Mouse (Mus musculus) erythroblast, embryonic 14.5 days (primary cell): Measurements from ENCODE around the gene Sacm1l. TPM values are rescaled to one million over a fixed set of nuclear protein-coding genes. Genes with fewer than 3 reads are reported as not detected.

Source experiments
- H3K27me3 ChIP-seq: 2 replicates; pipeline ENCODE4 v1.6.1; 2012; ENCODE audit warnings: inconsistent platforms; ENCODE audit not compliant: control insufficient read depth
- H3K36me3 ChIP-seq: 2 replicates; pipeline ENCODE4 v1.6.1; 2012; ENCODE audit warnings: mild to moderate bottlenecking, inconsistent platforms; ENCODE audit not compliant: control insufficient read depth
- H3K4me1 ChIP-seq: 2 replicates; pipeline ENCODE4 v1.6.1; 2012; ENCODE audit warnings: inconsistent platforms; ENCODE audit not compliant: control insufficient read depth
- H3K4me3 ChIP-seq: replicated peaks from 2 replicates; pipeline ENCODE3; 2012; ENCODE audit warnings: moderate library complexity, mild to moderate bottlenecking, inconsistent platforms
- H3K9me3 ChIP-seq: 2 replicates; pipeline ENCODE4 v1.6.1; 2012; ENCODE audit warnings: low read length, inconsistent platforms, mixed read lengths; ENCODE audit not compliant: control insufficient read depth
- GATA1 ChIP-seq: IDR thresholded peaks from 2 replicates; pipeline ENCODE4 v1.6.1; 2012; ENCODE audit warnings: low read length, inconsistent platforms, mixed read lengths
- TAL1 ChIP-seq: IDR thresholded peaks from 3 replicates; pipeline ENCODE4 v1.6.1; 2012; ENCODE audit warnings: low read length, inconsistent platforms, mixed read lengths
- polyA plus RNA-seq: library from polyadenylated mRNA; stranded (reverse); fragments of >175 nt; gene quantifications from 2 replicates; pipeline ENCODE4 v1.2.3, GENCODE M21; 2012

Gene Sacm1l
- polyA plus RNA-seq, 1 experiment: 0.07 TPM

DNA sequence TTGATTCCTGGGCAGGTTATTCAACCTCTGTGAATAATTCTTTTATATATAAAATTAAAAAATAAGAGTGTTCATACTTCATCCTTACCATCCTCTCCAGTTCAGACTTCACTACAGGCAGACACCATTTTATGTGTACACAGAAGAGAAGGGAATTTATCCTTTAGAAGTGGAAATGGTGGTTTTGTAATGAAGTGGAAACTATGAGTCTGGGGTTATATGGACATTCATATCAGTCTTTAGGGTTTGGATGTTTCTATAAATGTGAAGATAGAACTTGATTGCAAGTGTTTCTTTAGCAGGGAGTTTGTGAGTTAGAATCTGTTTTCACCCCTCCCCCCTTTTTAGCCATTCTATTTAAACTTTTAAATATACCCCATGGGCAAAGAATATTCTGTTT, 1.7 kb downstream of the Sacm1l start:
- Histone ChIP-seq H3K27me3 (no peaks in the 10 kb centered on the region), H3K4me3 (peak overlapping the region; percentile 95), H3K9me3 (no peaks in the 10 kb centered on the region), H3K36me3 (peaks cover 14% of the 10 kb centered on the region), H3K4me1 (peaks cover 65% of the 10 kb centered on the region)
- no peak for TF ChIP-seq GATA1
- no peak for TF ChIP-seq TAL1

DNA sequence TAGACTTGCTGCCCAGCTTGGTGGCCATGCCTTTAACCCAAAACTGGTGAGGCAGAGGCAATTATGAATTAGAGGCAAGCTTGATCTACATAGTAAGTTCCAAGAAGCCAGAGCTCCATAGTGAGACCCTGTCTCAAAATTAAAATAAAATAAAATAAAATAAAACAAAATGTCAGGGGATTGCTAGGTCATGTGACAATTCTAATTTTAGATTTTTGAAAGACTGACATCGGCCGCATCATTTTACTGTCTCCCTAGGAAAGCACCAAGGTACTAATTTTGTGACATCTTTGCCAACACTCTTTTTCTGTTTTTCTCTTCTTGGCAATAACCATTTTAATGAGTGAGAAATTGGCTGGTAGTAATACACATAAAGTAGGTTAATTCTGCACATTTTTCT, 7.1 kb downstream of the Sacm1l start:
- TF ChIP-seq TAL1 (no peak), GATA1 (no peak)
- H3K36me3 ChIP-seq: peaks cover 17% of the 10 kb centered on the region
- H3K4me1 ChIP-seq: peaks cover 29% of the 10 kb centered on the region
- no peak overlapping the region for H3K4me3 ChIP-seq
- H3K9me3 ChIP-seq: no peaks in the 10 kb centered on the region
- H3K27me3 ChIP-seq: no peaks in the 10 kb centered on the region

- no peak overlapping the region for H3K4me3 ChIP-seq
- TF ChIP-seq GATA1: no peak
- no peak for TF ChIP-seq TAL1
- H3K27me3 ChIP-seq: no peaks in the 10 kb centered on the region
- peaks cover 13% of the 10 kb centered on the region for H3K4me1 ChIP-seq
- peaks cover 21% of the 10 kb centered on the region for H3K36me3 ChIP-seq
- no peaks in the 10 kb centered on the region for H3K9me3 ChIP-seq
These were observed 8.6 kb downstream of the Sacm1l start for GRCm38 (mm10) chr9:123538189-123538588.

DNA sequence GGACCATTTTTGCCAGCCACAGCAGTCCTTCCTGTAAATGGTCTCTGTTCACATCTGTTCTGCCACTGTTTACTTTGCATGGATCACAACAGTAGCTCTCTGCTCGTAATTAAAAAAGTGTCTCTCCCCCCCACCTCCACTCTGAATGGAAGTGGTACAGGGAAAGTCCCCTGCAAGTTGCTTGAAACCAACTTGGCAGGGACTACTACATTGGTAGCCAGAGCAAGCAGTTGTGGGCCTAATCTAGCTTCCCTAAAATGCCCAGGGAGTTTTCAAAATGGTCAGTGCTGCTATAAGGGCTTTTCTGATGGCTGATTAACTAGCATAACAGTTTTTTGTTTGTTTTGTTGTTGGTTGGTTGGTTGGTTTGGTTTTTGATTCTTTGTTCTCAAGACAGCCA, 9.5 kb downstream of the Sacm1l start:
- H3K4me3 ChIP-seq: no peak overlapping the region
- no peaks in the 10 kb centered on the region for H3K27me3 ChIP-seq
- peaks cover 24% of the 10 kb centered on the region for H3K36me3 ChIP-seq
- H3K9me3 ChIP-seq: no peaks in the 10 kb centered on the region
- no peak for TF ChIP-seq GATA1
- TF ChIP-seq TAL1: no peak
- H3K4me1 ChIP-seq: peaks cover 7% of the 10 kb centered on the region

DNA sequence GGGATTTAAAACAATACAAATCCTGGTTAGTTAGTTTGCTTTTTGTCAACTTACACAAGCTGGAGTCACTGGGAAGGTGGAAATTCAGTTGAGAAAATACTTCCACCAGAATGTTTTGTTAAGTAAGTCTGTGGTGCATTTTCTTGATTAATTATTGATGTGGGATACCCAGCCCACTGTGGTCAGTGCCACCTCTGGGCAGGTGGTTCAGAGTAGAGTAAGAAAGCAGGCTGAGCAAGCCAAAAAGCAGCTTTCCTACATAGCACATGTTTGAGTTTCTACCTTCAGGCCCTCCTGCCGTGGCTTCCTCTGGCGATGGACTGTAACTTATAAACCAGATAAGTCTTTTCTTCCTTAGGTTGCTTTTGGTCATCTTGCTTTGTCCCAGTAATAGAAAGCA, 10.3 kb downstream of the Sacm1l start:
- Histone ChIP-seq H3K4me3 (no peak overlapping the region), H3K4me1 (peaks cover 4% of the 10 kb centered on the region), H3K27me3 (no peaks in the 10 kb centered on the region), H3K9me3 (no peaks in the 10 kb centered on the region), H3K36me3 (peaks cover 21% of the 10 kb centered on the region)
- TF ChIP-seq TAL1: no peak
- no peak for TF ChIP-seq GATA1

- Histone ChIP-seq H3K4me3 (no peak overlapping the region), H3K4me1 (peaks cover 2% of the 10 kb centered on the region), H3K36me3 (peaks cover 84% of the 10 kb centered on the region), H3K27me3 (no peaks in the 10 kb centered on the region), H3K9me3 (no peaks in the 10 kb centered on the region)
- TF ChIP-seq GATA1 (no peak), TAL1 (no peak)
These were observed 25.0 kb downstream of the Sacm1l start for GRCm38 (mm10) chr9:123554599-123554998.

DNA sequence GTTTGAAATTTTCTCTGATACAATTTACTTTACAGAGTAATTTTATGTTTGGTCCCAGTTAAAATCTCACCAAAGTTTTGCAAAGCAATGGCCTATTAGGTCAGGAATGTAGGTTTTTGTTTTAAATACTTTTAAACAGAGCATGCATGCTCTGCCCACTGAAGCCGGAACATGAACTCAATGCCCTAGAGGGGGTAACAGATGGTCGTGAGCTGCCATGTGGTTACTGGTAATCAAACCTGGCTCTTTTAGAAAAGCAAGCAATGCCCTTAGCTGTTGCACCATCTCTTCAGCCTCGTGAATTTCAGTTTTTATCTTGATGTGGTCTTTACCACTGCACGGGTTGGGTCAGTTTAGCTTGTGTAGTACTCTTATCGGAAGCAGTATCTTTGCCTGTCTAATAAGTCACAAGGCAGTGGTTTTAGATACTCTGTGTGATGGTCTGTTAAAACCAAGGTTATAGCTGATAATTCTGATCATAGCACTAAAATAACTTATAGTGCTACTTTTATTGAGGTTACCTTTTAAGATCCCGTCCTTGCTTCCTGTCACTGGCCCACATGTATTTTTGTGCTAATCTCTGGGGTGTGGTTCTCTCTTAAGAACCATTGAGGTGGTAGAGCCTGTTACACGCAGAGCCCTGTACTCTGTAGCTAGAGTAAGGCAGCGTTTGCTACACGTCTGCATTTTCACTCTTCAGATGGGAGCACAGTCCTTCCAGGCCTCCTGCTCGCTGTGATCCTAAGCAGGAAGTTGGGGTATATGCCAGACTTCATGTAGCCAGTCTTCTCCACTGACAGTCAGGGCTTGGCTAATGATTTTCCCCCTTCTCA, 48.0 kb downstream of the Sacm1l start:
- no peak overlapping the region for H3K4me3 ChIP-seq
- H3K4me1 ChIP-seq: no peaks in the 10 kb centered on the region; the same call in 1 of the 2 replicates
- TF ChIP-seq GATA1 (no peak), TAL1 (no peak)
- H3K27me3 ChIP-seq: no peaks in the 10 kb centered on the region
- H3K9me3 ChIP-seq: no peaks in the 10 kb centered on the region
- peaks cover 43% of the 10 kb centered on the region for H3K36me3 ChIP-seq

DNA sequence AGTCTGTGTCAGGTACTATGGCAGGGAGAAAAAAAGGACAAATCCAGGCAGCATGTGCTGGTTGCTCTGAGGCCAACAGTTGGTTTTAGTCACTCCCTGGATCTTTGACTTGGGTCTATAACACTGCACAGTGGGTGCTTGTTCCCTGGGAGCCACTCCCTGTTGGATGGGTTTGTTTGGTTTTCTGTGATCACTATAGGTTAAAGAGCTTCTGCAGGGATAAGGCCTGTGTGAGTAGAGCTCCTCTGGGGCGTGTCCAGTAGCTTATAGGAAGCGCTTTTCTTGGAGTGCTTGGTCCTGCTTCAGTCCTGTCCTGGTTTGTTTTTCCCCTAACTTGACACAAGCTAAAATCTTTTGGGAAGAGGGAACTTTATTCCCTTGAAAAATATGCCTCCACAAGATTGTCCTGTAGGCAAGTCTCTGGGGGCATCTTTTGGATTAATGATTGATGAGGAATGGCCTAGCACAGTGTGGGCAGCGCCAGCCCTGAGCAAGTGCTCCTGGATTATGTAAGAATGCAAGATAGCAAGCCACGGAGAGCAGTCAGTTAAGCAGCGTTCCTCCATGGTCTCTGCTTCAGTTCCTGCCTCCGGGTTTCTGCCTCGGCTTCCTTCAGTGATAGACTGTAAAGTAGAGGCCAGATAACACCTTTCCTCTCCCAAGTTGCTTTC, 59.8 kb downstream of the Sacm1l start:
- Histone ChIP-seq H3K36me3 (peaks cover 58% of the 10 kb centered on the region), H3K9me3 (no peaks in the 10 kb centered on the region), H3K4me1 (no peaks in the 10 kb centered on the region; the same call in none of the 2 replicates), H3K27me3 (no peaks in the 10 kb centered on the region), H3K4me3 (no peak overlapping the region)
- TF ChIP-seq GATA1 (no peak), TAL1 (no peak)

DNA sequence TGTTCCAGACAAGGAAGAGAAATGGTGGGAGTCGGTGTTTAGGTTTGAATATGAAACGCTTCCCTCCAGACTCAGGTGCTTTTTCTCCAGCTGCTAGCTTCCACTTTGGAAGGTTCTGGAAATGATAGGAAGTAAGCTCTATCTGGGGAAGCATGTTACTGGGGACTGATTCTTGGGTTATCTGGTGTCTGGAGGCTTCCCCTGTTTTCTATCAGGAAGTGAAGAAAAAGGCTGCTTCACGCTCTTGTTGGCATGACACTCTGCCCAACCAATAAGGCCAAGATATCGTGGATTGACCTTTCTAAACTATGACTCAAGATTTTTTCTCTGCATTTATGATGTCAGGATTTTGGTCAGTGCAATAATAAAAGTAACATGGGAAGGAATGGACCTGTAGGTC, 65.6 kb downstream of the Sacm1l start:
- H3K9me3 ChIP-seq: no peaks in the 10 kb centered on the region
- H3K36me3 ChIP-seq: peaks cover 30% of the 10 kb centered on the region
- TF ChIP-seq GATA1 (no peak), TAL1 (no peak)
- H3K4me3 ChIP-seq: no peak overlapping the region
- no peaks in the 10 kb centered on the region for H3K27me3 ChIP-seq
- no peaks in the 10 kb centered on the region; the same call in 1 of the 2 replicates for H3K4me1 ChIP-seq
